Mouse (Mus musculus): Measurements from ENCODE around the gene Defa36. TPM values are rescaled to one million over a fixed set of nuclear protein-coding genes. Genes with fewer than 3 reads are reported as not detected.

Gene Defa36
- polyA plus RNA-seq (2012; ENCODE audit: low replicate concordance): not detected in 2 replicates

GRCm38 (mm10) chr8:21427111-21427510 lies at the start of gene Defa36:
TSS of gene Defa36 (plus strand) at chr8:21427411.

DNA sequence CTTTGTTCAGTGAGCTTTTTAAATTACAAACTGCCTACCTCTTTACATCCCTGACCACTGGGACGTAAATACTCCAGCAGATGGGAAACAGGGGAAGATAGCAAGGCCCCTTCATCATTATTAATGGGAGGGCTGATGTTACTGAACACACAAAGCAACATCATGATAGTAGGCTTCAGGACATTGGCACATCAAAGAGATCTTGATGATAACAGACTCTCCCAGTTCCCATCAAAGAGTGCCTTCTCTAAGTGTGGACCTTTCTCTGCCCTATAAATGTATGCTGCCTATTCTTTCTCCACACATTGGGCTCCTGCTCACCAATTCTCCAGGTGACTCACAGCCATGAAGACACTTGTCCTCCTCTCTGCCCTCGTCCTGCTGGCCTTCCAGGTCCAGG lies 49.0 kb upstream of the Defa36 start, which contains the start of gene Defa2:
Defa2 (plus strand) TSS at position 301 of the 400 bp plus-strand sequence.

DNA sequence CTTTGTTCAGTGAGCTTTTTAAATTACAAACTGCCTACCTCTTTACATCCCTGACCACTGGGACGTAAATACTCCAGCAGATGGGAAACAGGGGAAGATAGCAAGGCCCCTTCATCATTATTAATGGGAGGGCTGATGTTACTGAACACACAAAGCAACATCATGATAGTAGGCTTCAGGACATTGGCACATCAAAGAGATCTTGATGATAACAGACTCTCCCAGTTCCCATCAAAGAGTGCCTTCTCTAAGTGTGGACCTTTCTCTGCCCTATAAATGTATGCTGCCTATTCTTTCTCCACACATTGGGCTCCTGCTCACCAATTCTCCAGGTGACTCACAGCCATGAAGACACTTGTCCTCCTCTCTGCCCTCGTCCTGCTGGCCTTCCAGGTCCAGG lies 35.7 kb upstream of the Defa36 start, which contains the start of gene Defa33:
Defa33 (plus strand) TSS at position 301 of the 400 bp plus-strand sequence.

DNA sequence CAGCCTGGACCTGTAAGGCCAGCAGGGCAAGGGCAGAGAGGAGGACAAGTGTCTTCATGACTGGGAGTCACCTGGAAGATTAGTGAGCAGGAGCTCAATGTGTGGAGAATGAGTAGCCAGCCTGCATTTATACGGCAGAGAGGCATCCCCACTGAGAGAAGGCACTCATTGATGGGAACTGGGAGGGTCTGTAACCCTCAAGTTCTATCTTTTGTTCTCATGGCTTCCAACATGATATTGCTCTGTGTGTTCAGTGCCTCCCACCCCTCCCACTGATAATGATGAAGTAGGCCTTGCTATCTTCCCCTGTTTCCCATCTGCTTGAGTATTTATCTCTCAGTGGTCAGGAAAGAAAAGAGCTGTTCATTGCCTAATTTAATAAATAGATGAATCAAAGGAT lies 29.2 kb downstream of the Defa36 start, which contains the start of gene Gm7849:
Gm7849 (minus strand) TSS at position 101 of the 400 bp plus-strand sequence.

Other genes with a start within 250 kb of the Defa36 start
- gene Defa31, start 235.8 kb upstream of the Defa36 start, polyA plus RNA-seq (2012; ENCODE audit: low replicate concordance): not detected in 2 replicates
- not detected in 2 replicates for gene Gm15293, start 225.8 kb upstream of the Defa36 start, polyA plus RNA-seq (2012; ENCODE audit: low replicate concordance)
- gene Gm15292, start 177.7 kb upstream of the Defa36 start, polyA plus RNA-seq (2012; ENCODE audit: low replicate concordance): not detected in 2 replicates
- not detected in 2 replicates for gene Defa27, start 111.9 kb upstream of the Defa36 start, polyA plus RNA-seq (2012; ENCODE audit: low replicate concordance)
- not detected in 2 replicates for gene Defa29, start 100.4 kb upstream of the Defa36 start, polyA plus RNA-seq (2012; ENCODE audit: low replicate concordance)
- not detected in 2 replicates for gene Defa2, start 48.9 kb upstream of the Defa36 start, polyA plus RNA-seq (2012; ENCODE audit: low replicate concordance)
- not detected in 2 replicates for gene Defa33, start 35.6 kb upstream of the Defa36 start, polyA plus RNA-seq (2012; ENCODE audit: low replicate concordance)
- gene Gm7849, start 29.1 kb downstream of the Defa36 start, polyA plus RNA-seq (2012; ENCODE audit: low replicate concordance): not detected in 2 replicates
- not detected in 2 replicates for gene Defa20, start 81.8 kb downstream of the Defa36 start, polyA plus RNA-seq (2012; ENCODE audit: low replicate concordance)
- not detected in 2 replicates for gene Defa32, start 101.6 kb downstream of the Defa36 start, polyA plus RNA-seq (2012; ENCODE audit: low replicate concordance)
- gene Defa37, start 138.0 kb downstream of the Defa36 start, polyA plus RNA-seq (2012; ENCODE audit: low replicate concordance): not detected in 2 replicates
- gene Defa28, start 155.6 kb downstream of the Defa36 start, polyA plus RNA-seq (2012; ENCODE audit: low replicate concordance): not detected in 2 replicates
- not detected in 2 replicates for gene Gm7861, start 167.1 kb downstream of the Defa36 start, polyA plus RNA-seq (2012; ENCODE audit: low replicate concordance)
- not detected in 2 replicates for gene Defa26, start 190.8 kb downstream of the Defa36 start, polyA plus RNA-seq (2012; ENCODE audit: low replicate concordance)
- not detected in 2 replicates for gene Defa17, start 228.4 kb downstream of the Defa36 start, polyA plus RNA-seq (2012; ENCODE audit: low replicate concordance)
- gene Defa34, start 238.4 kb downstream of the Defa36 start, polyA plus RNA-seq (2012; ENCODE audit: low replicate concordance): not detected in 2 replicates